Mouse (Mus musculus) kidney, embryonic 16.5 days (tissue): ENCODE measurements around the gene Id1. TPM values are rescaled to one million over a fixed set of nuclear protein-coding genes. Genes with fewer than 3 reads are reported as not detected.

ENCODE experiments used
- ATAC-seq: fragments of 200-750 bp; cut with Nextera tagmentation; 2 replicates; pipeline ENCODE4 v1.8.0; 2017; ENCODE audit warnings: moderate TSS enrichment; ENCODE audit not compliant: low FRiP score, low TSS enrichment
- H3K27ac ChIP-seq: fragments of 300-500 bp; sonication (generic); 2 replicates; pipeline ENCODE4 v1.5.1; 2014; ENCODE audit warnings: low read length
- H3K27me3 ChIP-seq: fragments of 300-500 bp; sonication (generic); 2 replicates; pipeline ENCODE4 v1.6.1; 2014; ENCODE audit warnings: low read length, control low read depth, mixed read lengths; ENCODE audit not compliant: insufficient read depth
- H3K36me3 ChIP-seq: fragments of 300-500 bp; sonication (generic); 2 replicates; pipeline ENCODE4 v1.6.1; 2014; ENCODE audit warnings: low read length, control low read depth, mixed read lengths; ENCODE audit not compliant: insufficient read depth
- H3K4me1 ChIP-seq: fragments of 300-500 bp; sonication (generic); 2 replicates; pipeline ENCODE4 v1.6.1; 2014; ENCODE audit warnings: low read length, control low read depth, mixed read lengths; ENCODE audit not compliant: insufficient read depth
- H3K4me2 ChIP-seq: fragments of 300-500 bp; sonication (generic); replicated peaks from 2 replicates; pipeline ENCODE4 v1.6.1; 2014; ENCODE audit warnings: low read depth, low read length
- H3K4me3 ChIP-seq: fragments of 300-500 bp; sonication (generic); 2 replicates; pipeline ENCODE4 v1.5.1; 2014; ENCODE audit warnings: mild to moderate bottlenecking, low read length
- H3K9ac ChIP-seq: fragments of 300-500 bp; sonication (generic); replicated peaks from 2 replicates; pipeline ENCODE4 v1.6.1; 2014; ENCODE audit warnings: low read length
- H3K9me3 ChIP-seq: fragments of 300-500 bp; sonication (generic); 2 replicates; pipeline ENCODE4 v1.6.1; 2016; ENCODE audit warnings: low read length, control low read depth
- WGBS: fragments of 180-500 bp; shearing (Covaris S2); extraction: QIAGEN DNeasy Blood & Tissue Kit; methylation state at CpG from one replicate; pipeline ENCODE4 v1.1.7; 2014; 5-methylcytosine and 5-hydroxymethylcytosine counted together
- polyA plus RNA-seq: library from polyadenylated mRNA; unstranded; fragments of >200 nt; fragmentation: Nextera tagmentation; extraction: Ambion mirVana; gene quantifications from 2 replicates; pipeline ENCODE4 v1.2.1, GENCODE M21; 2015

Gene Id1
- polyA plus RNA-seq, 1 experiment from 2014 or later, result 139 TPM

DNA sequence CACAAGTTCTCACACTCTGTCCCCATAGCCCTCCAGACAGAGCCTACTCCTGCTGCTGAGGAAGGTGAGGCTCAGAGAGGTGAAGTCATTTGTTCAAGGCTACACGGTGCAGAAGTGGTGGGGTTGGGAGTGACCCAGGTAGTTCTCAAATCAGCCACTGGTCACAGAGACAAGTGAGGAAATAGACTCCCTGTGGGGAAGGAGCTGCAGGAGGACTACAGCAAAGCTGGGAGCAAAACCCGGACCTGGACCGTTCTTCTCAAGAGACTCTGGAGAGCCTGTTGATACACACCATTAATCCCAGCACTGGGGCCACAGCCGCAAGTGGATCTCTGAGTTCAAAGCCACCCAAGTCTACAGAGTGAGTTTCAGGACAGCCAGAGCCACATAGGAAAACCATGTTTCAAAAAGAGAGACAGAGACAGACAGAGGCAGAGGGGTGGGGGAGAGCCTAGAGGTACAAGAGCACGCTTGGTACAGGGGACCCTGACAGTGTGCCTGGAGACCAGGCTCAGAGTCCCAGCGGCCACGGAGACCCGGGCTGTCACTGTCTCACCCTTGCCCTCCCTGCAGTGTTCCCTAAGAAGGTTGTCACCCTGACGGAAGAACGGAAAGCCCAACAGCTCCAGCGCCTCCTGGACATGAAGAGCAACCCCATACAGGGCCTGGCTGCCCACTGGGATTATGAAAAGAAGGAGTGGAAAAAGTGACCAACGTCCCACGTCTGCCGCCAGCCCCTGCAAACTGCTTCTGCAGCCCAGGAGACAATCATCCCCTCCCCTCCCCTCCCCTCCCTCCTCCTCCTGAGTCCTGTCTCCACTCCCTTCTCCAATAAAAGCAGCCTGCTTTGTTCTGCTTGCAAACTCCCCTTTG lies 28.4 kb downstream of the Id1 start:
- no peaks in the 10 kb centered on the region for H3K27me3 ChIP-seq
- no peak overlapping the region for H3K4me3 ChIP-seq
- ATAC-seq, result peak; percentile 29; the same call in 1 of the 2 replicates
- H3K9me3 ChIP-seq, result no peaks in the 10 kb centered on the region
- no peaks in the 10 kb centered on the region for H3K36me3 ChIP-seq
- H3K4me2 ChIP-seq, result peak overlapping the region; percentile 40
- H3K9ac ChIP-seq, result peak overlapping the region; percentile 60
- WGBS, result 4% methylated on average over 14 of the region's 14 CpGs
- peak overlapping the region; percentile 45; the same call in 1 of the 2 replicates for H3K27ac ChIP-seq
- H3K4me1 ChIP-seq, result peaks cover 30% of the 10 kb centered on the region

DNA sequence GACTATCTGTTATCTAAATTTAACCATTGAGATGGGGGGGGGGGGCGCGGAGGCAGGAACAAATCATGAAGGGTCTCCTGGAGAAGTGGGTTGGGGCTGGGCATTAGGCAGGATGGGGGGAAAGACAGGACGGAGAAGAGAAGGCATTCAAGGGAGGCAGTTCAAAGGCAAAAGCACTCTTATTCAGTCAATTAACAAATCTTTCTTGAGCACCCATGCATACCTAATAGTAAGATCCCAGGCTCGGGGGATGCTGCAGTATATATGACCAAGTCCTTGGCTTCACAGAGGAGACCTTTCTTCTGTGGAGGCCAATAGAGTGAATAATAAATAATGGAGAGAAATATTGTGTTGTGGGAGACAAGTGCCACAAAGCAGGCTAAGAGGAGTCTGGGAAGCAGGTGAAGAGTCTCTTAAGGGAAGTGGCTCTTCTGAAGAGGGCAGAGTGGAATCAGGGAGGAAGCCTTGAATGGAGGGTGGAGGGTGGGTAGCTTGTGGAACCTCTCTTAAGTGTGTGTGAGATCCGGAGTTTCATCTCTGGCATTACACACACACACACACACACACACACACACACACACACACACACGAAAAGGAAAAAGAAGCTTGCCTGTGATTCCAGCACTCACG lies 29.1 kb downstream of the Id1 start:
- Histone ChIP-seq H3K4me1 (peaks cover 30% of the 10 kb centered on the region), H3K4me3 (no peak overlapping the region), H3K27ac (0 out of 2 replicates have a peak overlapping the region, but pooled peaks have one; percentile 2), H3K36me3 (no peaks in the 10 kb centered on the region), H3K9me3 (no peaks in the 10 kb centered on the region), H3K27me3 (no peaks in the 10 kb centered on the region), H3K9ac (no peak overlapping the region), H3K4me2 (peak overlapping the region; percentile 40)
- ATAC-seq, result no peak
- WGBS, result 18% methylated on average over 5 of the region's 7 CpGs

DNA sequence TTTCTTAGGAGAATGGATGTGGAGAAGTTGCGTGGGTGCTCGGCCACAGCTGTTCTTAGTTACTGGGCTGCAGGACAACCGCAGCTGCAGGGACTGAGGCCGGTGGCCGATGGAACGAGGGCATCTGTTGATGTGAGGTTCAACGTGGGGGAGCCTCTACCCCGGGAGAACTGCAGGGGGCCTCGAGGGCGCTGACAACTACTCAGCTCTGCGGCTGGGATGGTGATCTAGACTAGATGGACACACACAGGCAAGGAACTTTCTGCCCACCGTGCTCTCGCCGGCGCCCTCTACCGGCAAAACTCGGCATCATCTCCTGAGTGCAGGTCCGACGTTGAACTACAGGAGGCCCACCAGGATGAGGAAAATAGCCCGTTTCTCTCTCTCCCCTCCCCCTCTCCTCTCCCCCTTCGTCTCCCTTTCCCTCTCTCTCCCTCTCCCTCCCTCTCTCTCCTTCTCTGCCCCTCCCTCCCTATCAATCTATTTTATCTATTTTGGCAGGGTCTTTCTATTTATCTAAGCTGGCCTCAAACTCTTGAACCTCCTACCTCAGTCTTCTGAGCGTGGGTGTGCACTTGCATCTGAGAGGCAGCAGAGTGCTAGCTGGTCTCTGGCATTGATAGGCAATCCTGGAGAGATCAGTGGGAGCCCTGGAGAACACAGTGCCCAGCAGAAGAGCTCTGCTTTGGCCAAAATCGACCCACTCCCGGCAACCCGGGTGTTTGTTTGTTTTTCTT lies 30.5 kb downstream of the Id1 start:
- WGBS, result 15% methylated on average over 25 of the region's 25 CpGs
- peaks cover 31% of the 10 kb centered on the region for H3K4me1 ChIP-seq
- no peaks in the 10 kb centered on the region for H3K27me3 ChIP-seq
- no peak overlapping the region for H3K4me3 ChIP-seq
- H3K4me2 ChIP-seq, result 0 out of 2 replicates have a peak overlapping the region, but pooled peaks have one; percentile 2
- peak overlapping the region; percentile 65 for H3K27ac ChIP-seq
- peak; percentile 72 for ATAC-seq
- no peaks in the 10 kb centered on the region for H3K9me3 ChIP-seq
- H3K9ac ChIP-seq, result no peak overlapping the region; the same call in 1 of the 2 replicates
- no peaks in the 10 kb centered on the region for H3K36me3 ChIP-seq

DNA sequence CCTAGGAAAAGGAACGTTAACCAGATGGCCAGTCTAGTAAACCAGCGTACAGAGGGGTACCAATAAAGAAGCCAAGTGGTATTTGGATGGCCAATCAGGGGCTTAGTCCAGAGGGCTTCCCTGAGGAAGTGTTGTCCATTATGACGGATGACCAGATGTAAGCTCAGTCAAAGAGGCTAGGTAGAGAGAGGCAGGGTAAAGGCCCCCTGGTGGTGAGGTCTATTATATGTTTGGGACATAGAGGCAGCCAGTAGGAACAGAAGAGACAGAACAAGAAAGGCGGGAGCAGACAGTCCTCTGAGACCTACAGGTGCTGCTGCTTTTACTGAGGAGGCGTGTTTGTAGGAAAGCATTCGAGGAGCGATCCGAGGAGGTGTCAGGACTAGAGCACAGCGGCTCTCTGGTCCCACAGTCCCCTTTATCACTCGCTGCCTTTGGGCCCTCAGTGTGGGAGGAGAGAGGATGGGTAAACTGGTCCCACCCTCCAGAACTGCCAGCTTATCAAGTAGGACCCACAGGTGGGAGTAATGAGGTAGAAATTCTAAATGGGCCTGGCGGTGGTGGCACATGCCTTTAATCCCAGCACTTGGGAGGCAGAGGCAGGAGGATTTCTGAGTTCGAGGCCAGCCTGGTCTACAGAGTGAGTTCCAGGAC lies 31.7 kb downstream of the Id1 start:
- 57% methylated on average over 12 of the region's 12 CpGs for WGBS
- no peaks in the 10 kb centered on the region for H3K9me3 ChIP-seq
- H3K9ac ChIP-seq, result no peak overlapping the region
- H3K36me3 ChIP-seq, result no peaks in the 10 kb centered on the region
- ATAC-seq, result peak; percentile 28; the same call in 1 of the 2 replicates
- H3K4me1 ChIP-seq, result peaks cover 35% of the 10 kb centered on the region
- no peak overlapping the region for H3K4me2 ChIP-seq
- no peaks in the 10 kb centered on the region for H3K27me3 ChIP-seq
- peak overlapping the region; percentile 65; the same call in 1 of the 2 replicates for H3K27ac ChIP-seq
- H3K4me3 ChIP-seq, result no peak overlapping the region

DNA sequence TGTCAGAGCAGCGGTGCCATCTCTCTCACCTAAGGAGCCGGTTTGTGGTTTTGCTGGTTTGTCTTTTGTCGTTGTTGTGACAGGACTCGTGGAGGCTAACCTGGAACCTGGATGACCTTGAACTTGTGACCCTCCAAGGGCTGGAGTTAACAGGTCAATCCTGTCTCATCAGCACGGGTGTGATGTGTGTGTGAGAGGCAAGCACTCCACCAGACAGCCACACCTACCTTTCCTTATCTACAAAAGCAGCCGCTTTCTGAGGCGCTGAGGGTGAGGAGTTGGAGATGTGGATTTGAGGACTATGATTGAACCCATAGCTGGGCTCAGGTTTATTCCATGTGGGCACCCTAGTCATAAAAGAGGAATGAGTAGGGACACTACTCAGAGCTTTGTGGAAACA lies 33.6 kb downstream of the Id1 start:
- H3K4me3 ChIP-seq, result no peak overlapping the region
- no peak overlapping the region for H3K4me2 ChIP-seq
- no peaks in the 10 kb centered on the region for H3K27me3 ChIP-seq
- H3K36me3 ChIP-seq, result no peaks in the 10 kb centered on the region
- H3K4me1 ChIP-seq, result peaks cover 27% of the 10 kb centered on the region
- ATAC-seq, result no peak
- H3K27ac ChIP-seq, result no peak overlapping the region
- H3K9ac ChIP-seq, result no peak overlapping the region
- 87% methylated on average over 7 of the region's 7 CpGs for WGBS
- no peaks in the 10 kb centered on the region for H3K9me3 ChIP-seq

DNA sequence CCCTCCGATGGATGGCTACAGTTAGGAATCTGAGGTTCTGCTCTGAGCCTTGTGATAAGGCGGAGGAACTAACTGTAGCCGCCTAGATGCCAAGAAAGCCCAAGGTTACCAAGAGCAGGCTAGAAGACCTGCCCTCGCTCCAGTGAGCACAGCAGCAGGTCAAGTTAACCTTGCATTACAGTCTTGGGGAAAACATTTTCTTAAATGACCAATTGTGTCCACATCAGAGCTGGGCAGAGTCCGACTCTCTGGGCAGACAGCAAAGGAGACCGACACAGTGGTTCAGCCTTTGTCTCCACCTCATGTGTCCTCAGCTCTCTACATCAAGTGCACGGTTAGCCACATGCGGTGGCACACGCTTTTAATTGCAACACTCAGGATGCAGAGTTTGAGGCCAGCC lies 35.5 kb downstream of the Id1 start:
- H3K36me3 ChIP-seq, result no peaks in the 10 kb centered on the region
- 0 out of 2 replicates have a peak, but pooled peaks have one; percentile 16 for ATAC-seq
- H3K4me3 ChIP-seq, result no peak overlapping the region
- no peaks in the 10 kb centered on the region for H3K9me3 ChIP-seq
- no peak overlapping the region for H3K9ac ChIP-seq
- no peaks in the 10 kb centered on the region for H3K27me3 ChIP-seq
- 88% methylated on average over 9 of the region's 9 CpGs for WGBS
- H3K27ac ChIP-seq, result no peak overlapping the region
- no peak overlapping the region for H3K4me2 ChIP-seq
- peaks cover 15% of the 10 kb centered on the region for H3K4me1 ChIP-seq

- peaks cover 9% of the 10 kb centered on the region for H3K4me1 ChIP-seq
- H3K27me3 ChIP-seq, result no peaks in the 10 kb centered on the region
- no peak overlapping the region for H3K9ac ChIP-seq
- H3K4me2 ChIP-seq, result no peak overlapping the region
- no peak for ATAC-seq
- WGBS, result 21% methylated on average over 1 of the region's 1 CpGs
- no peaks in the 10 kb centered on the region for H3K9me3 ChIP-seq
- no peak overlapping the region for H3K27ac ChIP-seq
- no peak overlapping the region for H3K4me3 ChIP-seq
- no peaks in the 10 kb centered on the region for H3K36me3 ChIP-seq
These were observed 36.2 kb downstream of the Id1 start for GRCm38 (mm10) chr2:152772231-152772630.

GRCm38 (mm10) chr2:152775357-152775756 lies 39.3 kb downstream of the Id1 start:
- Histone ChIP-seq H3K9ac (no peak overlapping the region), H3K9me3 (no peaks in the 10 kb centered on the region), H3K4me1 (peaks cover 5% of the 10 kb centered on the region; the same call in 1 of the 2 replicates), H3K27ac (no peak overlapping the region), H3K27me3 (no peaks in the 10 kb centered on the region), H3K4me2 (no peak overlapping the region), H3K4me3 (no peak overlapping the region), H3K36me3 (0 out of 2 replicates have a peak, but pooled peaks cover 6% of the 10 kb centered on the region)
- WGBS, result 81% methylated on average over 4 of the region's 4 CpGs
- no peak for ATAC-seq

- no peak overlapping the region for H3K4me3 ChIP-seq
- ATAC-seq, result no peak
- peaks cover 13% of the 10 kb centered on the region; the same call in 1 of the 2 replicates for H3K36me3 ChIP-seq
- 92% methylated on average over 3 of the region's 3 CpGs for WGBS
- H3K27me3 ChIP-seq, result no peaks in the 10 kb centered on the region
- H3K4me2 ChIP-seq, result no peak overlapping the region
- H3K9ac ChIP-seq, result no peak overlapping the region
- peaks cover 5% of the 10 kb centered on the region; the same call in 1 of the 2 replicates for H3K4me1 ChIP-seq
- H3K27ac ChIP-seq, result no peak overlapping the region
- no peaks in the 10 kb centered on the region for H3K9me3 ChIP-seq
These were observed 40.0 kb downstream of the Id1 start for GRCm38 (mm10) chr2:152776019-152776418.
